8 mouse cellular contexts compared by ENCODE assay signal in the genomic region with DNA sequence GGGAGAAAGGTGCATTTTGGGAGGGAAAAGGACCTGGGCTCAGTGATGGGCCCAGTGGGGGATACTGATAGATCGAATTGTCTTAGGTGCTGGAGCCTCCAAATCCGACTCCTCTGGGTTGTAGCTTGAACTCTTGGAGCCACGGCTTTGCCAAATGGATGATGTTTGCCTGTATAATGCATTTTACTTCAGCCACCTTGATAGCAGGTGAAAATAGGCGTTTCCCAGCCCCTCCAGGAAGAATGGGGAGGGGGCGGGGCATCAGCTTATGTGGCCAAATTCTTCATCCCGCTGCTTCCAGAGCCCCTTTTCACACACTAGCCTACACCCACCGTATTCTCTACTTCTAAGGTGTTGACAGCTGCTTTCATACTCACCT. TPM values are rescaled to one million over a fixed set of nuclear protein-coding genes. Genes with fewer than 3 reads are reported as not detected.
DNase-seq lines count a peak whose midpoint lies in the region; ATAC-seq and TF ChIP-seq lines count a peak whose summit lies in the region.

No protein-coding gene starts in this region.

- TF ChIP-seq CTCF in gastrocnemius, adult 2 months (IDR thresholded peaks at IDR 0.05) = no peak

- intact Hi-C loops in gastrocnemius, adult 2 months (cut with DNase I) = no loop called here

- H3K27me3 ChIP-seq in lung, embryonic 16.5 days (ENCODE audit: control insufficient read depth, insufficient read depth, low read depth, low read length) = no peaks in the 10 kb centered on the region
- H3K27me3 ChIP-seq in limb, embryonic 13.5 days = no peaks in the 10 kb centered on the region
- no peaks in the 10 kb centered on the region for H3K27me3 ChIP-seq in stomach, embryonic 15.5 days (replicated peaks)

- H3K9ac ChIP-seq in lung, embryonic 16.5 days (ENCODE audit: low read length) = no peak overlapping the region
- peak overlapping the region; percentile 89 for H3K9ac ChIP-seq in limb, embryonic 13.5 days
- H3K9ac ChIP-seq in stomach, embryonic 15.5 days = 0 out of 2 replicates have a peak overlapping the region, but pooled peaks have one; percentile 80

- H3K4me3 ChIP-seq in gastrocnemius, adult 2 months = peak overlapping the region; percentile 89
- H3K4me3 ChIP-seq in lung, embryonic 16.5 days (ENCODE audit: low read length) = peak overlapping the region; percentile 75
- peak overlapping the region; percentile 76 for H3K4me3 ChIP-seq in limb, embryonic 13.5 days
- H3K4me3 ChIP-seq in stomach, embryonic 15.5 days (replicated peaks) = peak overlapping the region; percentile 71

- no peak for DNase-seq in gastrocnemius, adult 2 months
- no peak for DNase-seq in gastrocnemius, postnatal 25 days
- DNase-seq in lung, postnatal 25 days (ENCODE audit: low spot score) = no peak
- DNase-seq in right cerebral cortex, postnatal 14 days = no peak

- WGBS in lung, embryonic 16.5 days = 15% methylated on average over 7 of the region's 7 CpGs
- WGBS in limb, embryonic 13.5 days = 15% methylated on average over 7 of the region's 7 CpGs
- 16% methylated on average over 7 of the region's 7 CpGs for whole genome bisulfite sequencing in stomach, embryonic 15.5 days

- ATAC-seq in lung, embryonic 16.5 days (ENCODE audit: low read depth) = no peak
- ATAC-seq in limb, embryonic 13.5 days (ENCODE audit: low FRiP score, low read depth) = no peak
- ATAC-seq in stomach, embryonic 15.5 days (ENCODE audit: insufficient read depth, low FRiP score, low read depth) = no peak
- no peak for ATAC-seq in megakaryocyte, adult 5-6 weeks (ENCODE audit: poor library complexity, severe bottlenecking)

- peaks cover 11% of the 10 kb centered on the region; the same call in 1 of the 2 replicates for H3K4me1 ChIP-seq in lung, embryonic 16.5 days (replicated peaks; ENCODE audit: control insufficient read depth, insufficient read depth, low read length)
- H3K4me1 ChIP-seq in limb, embryonic 13.5 days = peaks cover 35% of the 10 kb centered on the region
- H3K4me1 ChIP-seq in stomach, embryonic 15.5 days = peaks cover 21% of the 10 kb centered on the region

- H3K27ac ChIP-seq in gastrocnemius, adult 2 months = no peak overlapping the region
- H3K27ac ChIP-seq in lung, embryonic 16.5 days (ENCODE audit: low read length) = no peak overlapping the region
- H3K27ac ChIP-seq in limb, embryonic 13.5 days = peak overlapping the region; percentile 93; the same call in 1 of the 2 replicates
- H3K27ac ChIP-seq in stomach, embryonic 15.5 days = no peak overlapping the region

- H3K36me3 ChIP-seq in lung, embryonic 16.5 days (ENCODE audit: control insufficient read depth, insufficient read depth, low read length) = no peaks in the 10 kb centered on the region
- 0 out of 2 replicates have a peak, but pooled peaks cover 7% of the 10 kb centered on the region for H3K36me3 ChIP-seq in limb, embryonic 13.5 days
- H3K36me3 ChIP-seq in stomach, embryonic 15.5 days = no peaks in the 10 kb centered on the region

- H3K9me3 ChIP-seq in lung, embryonic 16.5 days (ENCODE audit: control insufficient read depth, low read length) = no peaks in the 10 kb centered on the region
- H3K9me3 ChIP-seq in limb, embryonic 13.5 days = no peaks in the 10 kb centered on the region
- no peaks in the 10 kb centered on the region for H3K9me3 ChIP-seq in stomach, embryonic 15.5 days

- peak overlapping the region; percentile 95 for H3K4me2 ChIP-seq in lung, embryonic 16.5 days (ENCODE audit: low read depth, low read length)
- peak overlapping the region; percentile 91 for H3K4me2 ChIP-seq in limb, embryonic 13.5 days (replicated peaks)
- H3K4me2 ChIP-seq in stomach, embryonic 15.5 days = peak overlapping the region; percentile 93

RNA-seq across cellular contexts. Expression of a gene that starts 12.6 kb away (rescaled TPM):
- 1 to 10 TPM; 1.0 to 1.3 TPM for total RNA-seq in gastrocnemius, adult 2 months (2021)
- 1 to 10 TPM; 1.3 TPM for total RNA-seq in gastrocnemius, postnatal 25 days (2021)
- 0.84 and 0.89 TPM in 2 replicates for polyA plus RNA-seq in lung, embryonic 16.5 days (2015; fragmentation: Nextera tagmentation; extraction: Ambion mirVana)
- polyA plus RNA-seq in limb, embryonic 13.5 days (2015; fragmentation: Nextera tagmentation; extraction: Ambion mirVana) = 1.8 TPM in 2 replicates
- polyA plus RNA-seq in stomach, embryonic 15.5 days (2015; fragmentation: Nextera tagmentation; extraction: Ambion mirVana) = 1.1 and 1.2 TPM in 2 replicates
- total RNA-seq in megakaryocyte, adult 5-6 weeks (2015) = not detected in 2 replicates
- total RNA-seq in megakaryocyte, adult 5-6 weeks (2017) = 0.04 and 0.08 TPM in 2 replicates

RNA-seq across cellular contexts. Expression of a gene that starts 46.2 kb away (rescaled TPM):
- total RNA-seq in gastrocnemius, adult 2 months (2021) = 10 to 100 TPM; 19.7 to 20.9 TPM
- 10 to 100 TPM; 15.9 to 21.0 TPM for total RNA-seq in gastrocnemius, postnatal 25 days (2021)
- 97.4 and 100 TPM in 2 replicates for polyA plus RNA-seq in lung, embryonic 16.5 days (2015; fragmentation: Nextera tagmentation; extraction: Ambion mirVana)
- 97.3 and 107 TPM in 2 replicates for polyA plus RNA-seq in limb, embryonic 13.5 days (2015; fragmentation: Nextera tagmentation; extraction: Ambion mirVana)
- polyA plus RNA-seq in stomach, embryonic 15.5 days (2015; fragmentation: Nextera tagmentation; extraction: Ambion mirVana) = 89.2 and 92.3 TPM in 2 replicates
- 25.7 and 25.8 TPM in 2 replicates for total RNA-seq in megakaryocyte, adult 5-6 weeks (2015)
- total RNA-seq in megakaryocyte, adult 5-6 weeks (2017) = 49.6 and 52.0 TPM in 2 replicates
